Mouse (Mus musculus): Measurements from ENCODE around the gene Gnai3. TPM values are rescaled to one million over a fixed set of nuclear protein-coding genes. Genes with fewer than 3 reads are reported as not detected.

Gnai3 gene
- total RNA-seq, 2 experiments from 2014 or later: 101 to 113 TPM

- DNase-seq: peak; percentile 87
These were observed 18.9 kb upstream of the Gnai3 start for GRCm38 (mm10) chr3:108164807-108165206.

GRCm38 (mm10) chr3:108164091-108164490 lies 18.1 kb upstream of the Gnai3 start:
- no peak for DNase-seq

DNA sequence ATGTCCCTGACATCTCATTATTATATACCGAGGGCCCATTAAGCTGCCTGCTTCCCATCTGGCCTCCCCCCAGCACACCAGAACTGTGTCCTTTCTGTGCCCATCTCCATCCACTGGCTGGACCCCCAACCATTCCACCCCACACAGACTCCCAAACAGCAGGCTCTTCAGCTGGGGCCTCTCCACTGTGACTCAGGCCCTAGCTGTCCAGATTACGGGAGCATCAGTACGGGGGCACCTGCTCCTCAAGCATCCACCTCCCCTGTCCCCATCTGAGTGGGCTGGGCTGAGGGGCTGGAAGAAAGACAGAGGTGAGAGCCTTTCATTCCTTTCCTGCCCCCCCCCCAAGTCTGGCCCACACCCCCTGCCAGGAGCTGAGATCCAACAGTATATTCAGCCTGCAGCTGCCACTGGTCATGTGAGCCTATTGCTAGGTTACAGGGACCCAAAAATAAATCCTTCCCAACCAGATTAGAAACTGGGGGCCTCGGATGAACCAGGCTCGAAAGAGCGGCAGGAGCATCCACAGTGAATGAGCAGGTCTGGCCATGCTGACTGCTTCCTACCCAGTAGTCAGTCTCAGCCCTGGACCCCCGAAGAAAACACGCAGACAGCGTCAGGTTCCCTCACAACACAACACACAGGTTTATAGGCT lies 12.6 kb upstream of the Gnai3 start:
- DNase-seq: no peak

GRCm38 (mm10) chr3:108154656-108155055 lies 8.7 kb upstream of the Gnai3 start, which contains the start of gene Gpr61:
Gene Gpr61 (minus strand): TSS chr3:108154882.
- no peak for DNase-seq

DNA sequence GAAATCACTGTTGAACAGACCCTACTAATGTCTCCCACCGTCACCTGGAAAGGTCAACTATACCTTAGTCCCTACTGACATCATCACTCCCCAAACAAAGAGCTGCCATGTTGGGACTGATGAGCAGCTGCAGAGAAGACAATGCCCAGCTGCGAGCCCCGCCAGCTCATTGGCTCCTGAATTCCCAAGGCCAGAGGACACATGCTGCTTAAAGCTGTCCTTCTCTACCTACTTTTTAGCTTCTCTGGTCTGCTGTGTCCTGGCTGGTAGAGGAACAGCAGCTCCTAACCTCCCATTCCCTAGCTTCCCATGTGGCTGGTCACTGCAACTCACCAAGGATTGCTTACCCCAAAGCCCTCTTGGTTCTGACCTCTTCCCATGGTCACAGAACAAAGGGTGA lies 6.3 kb upstream of the Gnai3 start:
- DNase-seq: no peak

- peak; percentile 92 for DNase-seq
These were observed 1.7 kb upstream of the Gnai3 start for GRCm38 (mm10) chr3:108147386-108148235.

DNA sequence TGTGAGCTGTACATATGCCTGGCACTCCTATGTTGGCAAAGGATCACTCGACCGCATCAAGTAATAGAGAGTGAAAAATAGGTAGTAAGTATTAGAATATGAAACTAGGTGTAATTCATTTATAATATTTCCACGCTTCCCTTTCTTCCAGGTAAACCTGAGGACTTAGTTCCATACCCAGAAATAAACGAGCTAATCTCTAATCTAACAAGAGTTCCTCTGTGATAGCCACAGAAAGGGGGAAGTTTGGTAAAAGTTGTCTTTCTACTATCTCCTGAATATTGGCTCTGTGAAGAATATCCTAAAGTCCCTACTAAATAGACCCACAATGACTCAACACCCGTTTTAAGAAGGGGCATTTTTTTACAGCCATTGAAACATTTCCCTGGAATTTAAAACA lies 725 bp upstream of the Gnai3 start:
- no peak for DNase-seq

- no peak for DNase-seq
These were observed 5.2 kb downstream of the Gnai3 start for GRCm38 (mm10) chr3:108140786-108141185.

DNA sequence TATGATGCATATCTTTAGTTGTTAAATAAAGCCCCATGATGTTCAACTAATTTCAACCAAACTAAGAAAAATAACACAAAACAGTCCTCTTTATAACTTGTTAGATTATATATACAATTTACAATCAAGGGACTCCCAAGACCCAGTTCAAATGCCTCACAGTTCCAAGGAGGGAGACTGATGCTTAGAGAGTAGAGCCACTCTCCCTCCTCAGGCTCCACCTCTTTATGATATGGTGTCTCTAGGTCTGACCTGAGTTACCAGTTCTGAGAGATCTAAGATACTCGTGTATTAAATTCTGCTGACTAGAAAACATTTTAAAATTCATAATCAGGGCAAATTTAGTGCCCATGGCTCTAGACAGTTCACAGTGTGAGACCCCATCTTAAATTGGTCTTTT lies 6.8 kb downstream of the Gnai3 start:
- no peak for DNase-seq

DNA sequence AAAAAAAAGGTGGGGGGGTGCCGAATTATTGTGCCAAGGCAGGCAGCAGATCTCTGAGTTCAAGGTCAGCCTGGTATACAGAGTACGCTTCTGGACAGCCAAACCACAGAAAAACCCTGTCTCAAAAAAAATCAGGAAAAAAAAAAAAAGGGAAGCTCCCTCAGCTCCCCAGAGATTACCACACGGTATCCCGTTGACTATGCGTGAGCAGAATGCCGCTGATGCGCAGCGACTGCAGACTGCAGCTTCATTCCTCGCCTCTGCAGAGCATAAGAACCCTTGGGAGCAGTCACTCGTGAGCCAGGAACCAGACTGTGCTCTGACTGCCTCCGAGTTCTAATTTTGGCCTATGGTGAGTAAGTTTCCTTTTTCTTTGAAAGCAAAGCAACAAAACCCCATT lies 11.2 kb downstream of the Gnai3 start:
- DNase-seq: peak; percentile 44

DNA sequence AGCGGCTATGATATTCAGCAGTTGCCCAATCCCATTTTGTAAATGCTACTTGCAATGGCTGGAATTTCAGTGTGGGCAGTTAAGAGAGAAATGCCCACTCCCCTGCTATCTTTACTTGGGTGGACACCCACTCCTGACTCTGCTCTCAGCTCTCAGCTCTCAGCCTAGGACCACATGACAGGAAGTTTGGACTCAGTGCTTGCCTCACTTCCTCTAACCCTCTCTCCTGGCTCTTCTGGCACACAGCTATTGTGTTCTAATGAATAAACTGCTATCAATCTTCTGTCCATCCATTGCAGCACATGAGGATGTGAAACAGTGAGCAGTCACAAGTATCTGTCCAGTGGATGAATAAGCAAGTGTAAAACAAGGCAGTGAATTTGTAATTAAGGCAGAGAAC lies 13.5 kb downstream of the Gnai3 start:
- no peak for DNase-seq

GRCm38 (mm10) chr3:108131821-108132220 lies 14.1 kb downstream of the Gnai3 start:
- DNase-seq: no peak

DNA sequence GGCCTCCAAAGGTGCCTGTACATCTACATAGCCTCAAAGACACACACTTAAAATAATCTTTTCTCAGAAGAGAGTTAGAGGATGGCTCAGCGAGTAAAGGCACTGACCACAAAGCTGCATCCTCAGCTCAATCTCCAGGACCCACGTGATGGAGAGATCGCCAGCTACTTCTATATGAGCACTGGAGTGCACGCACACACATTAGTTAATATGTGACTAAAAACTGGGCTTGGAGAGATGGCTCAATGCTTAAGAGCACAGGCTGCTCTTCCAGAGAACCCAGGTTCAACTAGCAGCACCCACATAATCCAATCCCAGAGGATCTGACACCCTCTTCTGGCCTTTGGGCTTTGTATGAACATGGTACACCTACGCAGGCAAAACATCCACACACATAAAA lies 14.7 kb downstream of the Gnai3 start:
- no peak for DNase-seq

DNA sequence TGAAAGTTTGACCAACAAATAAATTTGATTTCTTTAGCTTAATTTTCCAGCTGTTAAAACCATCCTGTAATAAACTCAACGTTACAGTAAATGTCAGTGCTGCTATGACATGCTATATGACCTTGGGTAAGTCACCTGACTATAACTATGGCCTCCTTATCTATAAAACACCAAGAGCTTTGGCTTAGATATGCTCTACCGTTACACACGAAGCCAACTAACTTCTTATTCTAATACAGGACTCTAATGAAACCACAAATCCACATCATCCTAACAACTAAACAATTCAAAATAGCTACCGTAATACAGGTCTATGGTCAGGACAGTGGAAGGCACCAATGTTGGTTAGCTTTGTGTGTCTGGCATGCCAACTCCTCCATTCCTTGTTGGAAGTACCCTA lies 16.1 kb downstream of the Gnai3 start:
- DNase-seq: no peak

- no peak for DNase-seq
These were observed 16.6 kb downstream of the Gnai3 start for GRCm38 (mm10) chr3:108129367-108129766.

GRCm38 (mm10) chr3:108128520-108128919 lies 17.4 kb downstream of the Gnai3 start:
- no peak for DNase-seq

GRCm38 (mm10) chr3:108126327-108126726 lies 19.6 kb downstream of the Gnai3 start:
- no peak for DNase-seq

GRCm38 (mm10) chr3:108124131-108124530 lies 21.8 kb downstream of the Gnai3 start:
- DNase-seq: no peak

DNA sequence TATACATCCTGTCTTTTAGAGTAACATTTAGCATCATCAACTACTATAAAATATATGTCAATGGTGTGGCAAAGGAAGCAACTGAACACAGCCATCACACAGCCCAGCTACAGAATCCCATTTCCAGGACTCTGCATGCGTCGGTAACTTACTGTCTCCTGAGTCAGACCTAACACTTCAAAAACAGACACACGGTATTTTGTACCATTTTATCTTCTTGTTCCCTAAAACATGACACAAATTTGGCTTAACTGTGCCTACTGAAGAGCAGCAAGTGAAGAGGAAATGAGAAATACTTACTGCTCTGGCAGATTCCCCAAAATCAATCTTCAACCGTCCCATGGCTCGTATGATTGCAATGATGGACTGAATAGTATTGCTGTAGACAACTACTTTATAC lies 22.7 kb downstream of the Gnai3 start:
- DNase-seq: no peak

GRCm38 (mm10) chr3:108121101-108121500 lies 24.8 kb downstream of the Gnai3 start:
- DNase-seq: peak; percentile 18

- DNase-seq: no peak
These were observed 28.5 kb downstream of the Gnai3 start for GRCm38 (mm10) chr3:108117465-108117864.

GRCm38 (mm10) chr3:108113591-108114289 lies 32.2 kb downstream of the Gnai3 start:
- DNase-seq: no peak

DNA sequence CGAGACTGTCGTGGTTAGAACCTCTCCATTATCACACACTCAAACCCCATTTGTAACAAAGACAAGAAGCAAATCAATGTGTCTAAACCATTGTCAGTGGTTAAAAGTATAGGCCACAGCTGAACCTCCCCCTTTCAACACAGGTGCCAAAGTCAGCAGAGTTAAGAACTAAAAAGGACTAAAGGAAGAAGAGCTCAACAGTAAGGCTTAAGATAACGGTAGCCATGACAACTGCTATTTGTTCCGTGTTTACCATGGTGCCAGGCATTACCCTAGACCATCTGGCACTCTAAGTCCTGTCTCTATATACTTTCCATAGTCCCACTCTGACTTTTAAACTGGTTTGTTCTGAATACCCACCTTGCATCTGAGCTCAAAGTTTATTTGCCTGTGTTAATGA lies 33.3 kb downstream of the Gnai3 start:
- no peak for DNase-seq

Data from adrenal gland, postnatal 10 days (tissue).